Mouse (Mus musculus) retina, postnatal 7 days (tissue): Measurements from ENCODE around the gene Olfr476.
"Not testable (repeated sequence)": the region's sequence is repeated elsewhere in the genome, so short reads cannot be mapped to it uniquely, and the experiment has no call there.

Experiments
- DNase-seq: peaks from one replicate; pipeline ENCODE4 v3.0.0-alpha.2; 2012; ENCODE audit warnings: low read depth, low spot score

Olfr476 gene

DNA sequence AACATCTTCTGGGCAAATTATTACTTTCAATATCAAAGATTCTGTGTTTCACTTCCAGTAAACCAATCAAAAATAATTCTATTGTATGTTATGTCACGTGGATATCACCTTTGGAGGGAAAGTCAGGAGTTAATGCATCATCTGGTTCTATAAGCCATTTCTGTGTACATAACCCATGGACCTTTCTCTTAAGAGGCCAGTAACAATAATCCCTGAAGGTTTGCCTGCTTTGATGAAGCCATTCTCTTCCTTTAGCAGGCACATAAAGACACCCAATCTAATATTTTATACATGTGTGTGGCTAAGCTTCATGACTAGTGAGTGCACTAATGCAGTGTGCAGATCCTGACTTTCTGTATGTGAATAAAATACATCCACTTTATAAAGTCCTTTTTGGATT, at the start of gene Olfr476:
TSS of gene Olfr476 (plus strand) at position 301 of the 400 bp plus-strand sequence.
- no peak for DNase-seq

DNA sequence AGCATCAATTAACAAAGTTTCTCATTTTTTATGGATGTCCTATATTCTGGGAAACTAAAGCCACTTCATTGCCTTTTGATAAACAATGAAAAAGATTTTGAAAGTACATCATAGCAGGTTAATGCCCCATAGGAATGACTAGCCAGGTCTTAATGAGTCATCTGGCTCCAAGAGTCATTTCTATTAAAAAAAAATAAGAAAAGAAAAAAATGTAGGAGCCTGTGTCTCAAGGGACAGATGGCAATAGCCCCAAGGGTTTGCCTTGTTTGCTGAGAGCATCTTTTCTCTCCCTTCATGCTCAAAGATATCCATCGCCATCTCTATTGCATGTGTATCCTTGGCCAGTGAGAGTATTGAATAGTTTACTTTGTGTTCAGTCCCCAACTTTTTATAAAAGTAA, 34.5 kb upstream of the Olfr476 start, which contains the start of gene Olfr473:
TSS of gene Olfr473 (plus strand) at position 301 of the 400 bp plus-strand sequence.
- no peak for DNase-seq

DNA sequence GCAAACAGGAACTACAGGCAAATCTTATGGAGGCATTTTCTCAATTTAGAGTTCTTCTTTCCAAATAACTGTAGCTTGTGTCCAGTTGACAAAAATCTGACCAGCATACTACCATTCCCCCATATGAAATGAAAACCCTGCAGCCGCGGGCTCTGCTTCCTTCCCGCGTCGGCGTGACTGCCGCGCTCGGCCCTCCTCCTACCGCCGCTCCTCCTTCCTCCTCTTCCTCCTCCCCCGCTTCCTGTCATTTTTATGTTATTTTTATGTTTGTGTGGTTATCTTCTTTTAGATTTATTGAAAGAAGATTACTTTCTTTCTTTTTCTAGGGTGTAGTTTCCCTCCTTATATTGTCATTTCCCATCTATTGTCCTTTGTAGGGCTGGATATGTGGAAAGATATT, 12.1 kb upstream of the Olfr476 start:
- DNase-seq = not testable (repeated sequence)

DNA sequence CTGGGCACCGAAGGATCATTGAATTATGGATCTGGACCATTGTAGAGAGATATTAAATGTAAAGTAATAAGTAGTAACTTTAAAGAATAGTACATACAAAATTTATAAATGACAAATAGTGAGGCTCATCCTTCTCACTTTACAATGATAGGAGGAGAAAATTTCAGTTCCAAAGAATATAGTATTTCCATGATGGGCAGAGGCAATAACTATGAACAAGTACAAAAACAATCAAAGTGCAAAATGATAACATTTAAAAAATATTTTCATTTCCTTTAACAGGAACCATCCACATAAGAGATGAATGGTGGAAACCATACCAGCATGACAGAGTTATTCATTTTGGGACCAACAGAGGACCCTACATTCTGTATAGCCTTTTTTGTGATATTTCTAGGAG, 10.3 kb upstream of the Olfr476 start, which contains the start of gene Olfr474:
TSS of gene Olfr474 (plus strand) at position 301 of the 400 bp plus-strand sequence.
- no peak for DNase-seq

DNA sequence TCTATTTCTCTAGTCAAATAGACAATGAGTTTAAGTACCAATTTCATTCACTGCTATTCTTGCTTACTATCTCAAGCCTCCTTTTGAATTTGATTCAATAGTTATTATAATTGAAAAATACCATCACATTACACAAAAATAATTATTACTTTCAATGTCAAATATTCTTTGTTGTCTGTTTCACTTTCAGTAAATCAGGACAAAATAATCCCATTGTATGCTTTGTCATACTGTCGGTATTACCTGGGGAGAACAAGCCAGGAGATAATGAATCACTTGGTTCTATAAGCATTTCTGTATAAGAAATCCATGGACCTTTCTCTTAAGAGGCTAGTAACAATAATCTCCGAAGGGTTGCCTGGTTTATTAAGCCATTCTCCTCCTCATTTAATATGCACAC, 21.8 kb downstream of the Olfr476 start, which contains the start of gene Olfr477:
TSS of gene Olfr477 (plus strand) at position 301 of the 400 bp plus-strand sequence.
- no peak for DNase-seq

DNA sequence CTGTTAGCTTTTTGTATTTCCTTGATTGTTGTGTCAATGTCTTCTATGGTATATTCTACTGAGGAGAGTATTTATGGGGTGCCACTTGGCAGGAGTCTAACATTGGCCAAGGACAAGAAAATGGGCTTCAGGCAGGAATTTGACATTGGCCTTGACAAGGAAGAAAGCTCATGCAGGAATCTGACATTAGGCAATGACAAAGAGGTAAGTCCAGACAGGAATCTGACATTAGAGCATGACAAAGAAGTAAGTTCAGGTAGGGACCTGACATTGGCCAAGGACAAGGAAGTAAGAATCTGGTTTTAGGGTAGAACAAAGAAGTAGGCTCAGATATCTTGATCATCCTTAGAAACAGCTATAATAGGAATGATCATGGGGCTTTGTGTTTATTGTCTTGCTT, 49.7 kb downstream of the Olfr476 start:
- DNase-seq = not testable (repeated sequence)
